18 mouse cellular contexts compared by ENCODE assay signal in genomic region chr5:8813872-8814271, GRCm38 (mm10).
"Had no signal": no experiment of that assay in that cellular context is flagged by ENCODE, and none has a peak within 500 bp of the region (broad histone marks: within the 10 kb centered on the region; RNA-seq: fewer than 3 reads in every experiment).

No protein-coding gene starts in this region.

- H3K36me3 ChIP-seq: midbrain, embryonic 10.5 days; midbrain, embryonic 12.5 days; neural tube, embryonic 13.5 days; neural tube, embryonic 15.5 days had no signal

- H3K27me3 ChIP-seq: midbrain, embryonic 12.5 days; neural tube, embryonic 13.5 days; neural tube, embryonic 15.5 days had no signal

- ATAC-seq: midbrain, embryonic 16.5 days had no signal

- H3K4me1 ChIP-seq: midbrain, embryonic 10.5 days; midbrain, embryonic 12.5 days; neural tube, embryonic 13.5 days; neural tube, embryonic 15.5 days had no signal

- DNase-seq: lung, embryonic 14.5 days; lung, postnatal 10 days; lung, postnatal 4 days; midbrain, embryonic 14.5 days; retina, postnatal 1 day; right cerebral cortex, adult 18-20 months; right cerebral cortex, postnatal 25 days; right cerebral cortex, postnatal 4 days; spleen, adult 18-20 months; thymus, adult 18-20 months; thymus, postnatal 14 days; thymus, postnatal 36 days had no signal

- H3K9me3 ChIP-seq: midbrain, embryonic 10.5 days; midbrain, embryonic 12.5 days; neural tube, embryonic 13.5 days; neural tube, embryonic 15.5 days had no signal

- H3K27ac ChIP-seq: midbrain, embryonic 10.5 days; midbrain, embryonic 12.5 days; neural tube, embryonic 13.5 days; neural tube, embryonic 15.5 days had no signal

- H3K4me3 ChIP-seq: midbrain, embryonic 10.5 days; midbrain, embryonic 12.5 days; myocyte; neural tube, embryonic 13.5 days; neural tube, embryonic 15.5 days had no signal

- H3K9ac ChIP-seq: lung, embryonic 14.5 days; midbrain, embryonic 12.5 days; neural tube, embryonic 13.5 days; neural tube, embryonic 15.5 days had no signal

- H3K4me2 ChIP-seq: lung, embryonic 14.5 days; midbrain, embryonic 12.5 days; neural tube, embryonic 13.5 days; neural tube, embryonic 15.5 days had no signal
